Mouse (Mus musculus): ENCODE results near the gene Gnat1. TPM values are rescaled to one million over a fixed set of nuclear protein-coding genes. Genes with fewer than 3 reads are reported as not detected.

The Gnat1 gene
- total RNA-seq, 2 experiments from 2014 or later: not detected

DNA sequence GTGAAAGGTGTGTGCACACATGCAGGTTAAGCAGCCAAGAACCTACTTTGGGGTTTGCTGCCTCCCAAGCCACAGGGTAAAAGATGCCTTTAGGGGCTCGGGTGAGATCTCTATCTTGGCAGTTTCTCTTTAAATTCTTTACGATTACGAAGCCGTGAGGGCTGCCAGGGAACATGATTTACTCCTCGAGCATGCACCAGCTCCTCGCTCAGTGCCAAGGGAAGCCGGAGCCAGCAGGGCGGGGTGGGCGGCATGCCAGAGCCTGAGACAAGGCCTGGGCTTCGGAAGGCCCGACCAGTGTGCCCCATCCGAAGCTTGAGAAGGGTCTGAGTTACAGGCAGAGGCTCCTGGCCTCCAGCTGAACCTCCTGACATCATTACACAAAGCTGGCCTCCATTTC is 22.1 kb upstream of the Gnat1 start:
- ATAC-seq (replicated peaks; ENCODE audit: poor library complexity): no peak

DNA sequence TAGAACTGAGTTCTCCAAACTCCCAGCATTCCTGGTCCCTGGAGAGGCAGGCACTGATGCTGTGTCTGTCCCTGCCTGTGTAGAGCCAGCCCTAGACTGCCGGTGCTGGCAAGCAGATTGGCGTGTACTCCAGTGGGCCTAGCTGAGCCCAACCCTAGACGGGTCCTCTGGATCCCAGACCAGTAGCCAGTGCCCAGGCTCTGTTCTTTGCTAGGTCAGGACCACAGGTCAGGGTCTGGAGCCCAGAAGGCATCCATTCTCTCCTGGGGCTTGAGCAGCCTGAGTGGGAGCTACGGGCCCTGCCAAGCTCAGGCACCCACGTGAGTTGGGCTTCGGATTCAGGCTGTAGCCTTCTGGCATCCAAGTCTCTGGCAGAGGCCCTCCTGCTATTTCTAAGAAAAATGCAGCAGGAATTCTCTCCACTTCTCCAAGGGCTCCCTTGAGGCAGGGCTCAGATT is 20.6 kb upstream of the Gnat1 start:
- ATAC-seq (replicated peaks; ENCODE audit: poor library complexity): no peak

DNA sequence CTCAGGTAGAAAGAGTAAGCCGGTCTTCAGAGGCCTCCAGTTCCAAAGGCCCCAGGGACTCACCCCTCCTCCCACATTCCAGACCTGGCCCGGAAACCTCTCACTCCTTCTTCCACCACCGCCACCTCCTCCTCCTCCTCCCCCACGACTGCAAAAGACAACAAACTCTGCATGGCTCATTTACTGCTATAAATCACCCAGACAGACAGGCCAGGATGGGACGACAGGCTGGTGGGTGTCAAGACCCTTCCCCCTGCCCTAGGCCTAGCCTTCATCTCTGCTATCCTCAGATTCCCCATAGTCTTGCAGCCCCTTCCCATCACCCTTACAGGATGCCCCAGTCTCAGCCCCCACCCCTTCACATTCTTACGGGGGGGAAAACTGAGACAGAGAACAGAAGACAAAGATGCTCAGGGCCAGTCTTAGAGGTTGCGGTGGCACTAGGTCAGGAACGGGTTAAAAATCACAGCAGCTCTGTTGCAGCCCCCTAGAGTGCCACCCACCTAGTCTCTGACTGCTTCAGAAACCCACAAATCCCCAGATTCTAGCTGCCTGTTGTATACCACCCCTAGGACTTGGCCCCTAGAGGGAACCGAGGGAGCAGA is 20.0 kb upstream of the Gnat1 start:
- no peak for ATAC-seq (replicated peaks; ENCODE audit: poor library complexity)

DNA sequence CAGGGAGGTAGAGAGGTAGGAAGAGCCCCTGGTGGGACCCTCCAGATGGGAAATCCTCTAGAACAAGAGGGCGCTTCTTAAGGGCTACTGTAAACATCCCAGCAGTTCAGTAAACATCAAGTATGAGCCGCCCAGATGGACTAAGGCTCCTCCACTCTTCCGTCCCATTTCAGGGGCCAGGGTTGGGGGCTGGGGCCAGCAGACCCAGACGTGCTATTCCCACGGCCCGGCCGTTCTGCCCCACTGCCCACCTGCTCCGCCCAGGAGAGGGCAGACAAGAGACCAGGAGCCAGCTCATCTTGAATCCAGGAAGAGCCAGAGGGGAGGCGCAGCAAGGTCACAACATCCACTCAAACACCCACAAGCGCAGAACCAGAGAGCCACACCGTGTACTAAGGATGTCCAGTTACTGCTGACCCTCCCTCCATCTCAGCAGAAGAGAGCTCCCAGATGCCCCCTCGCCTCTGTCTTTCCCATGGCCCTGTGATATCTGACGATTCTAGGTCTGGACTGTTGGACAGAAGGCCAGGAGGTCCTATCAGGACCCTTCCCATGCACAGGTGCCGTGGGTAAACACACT is 19.2 kb upstream of the Gnat1 start:
- no peak for ATAC-seq (replicated peaks; ENCODE audit: poor library complexity)

DNA sequence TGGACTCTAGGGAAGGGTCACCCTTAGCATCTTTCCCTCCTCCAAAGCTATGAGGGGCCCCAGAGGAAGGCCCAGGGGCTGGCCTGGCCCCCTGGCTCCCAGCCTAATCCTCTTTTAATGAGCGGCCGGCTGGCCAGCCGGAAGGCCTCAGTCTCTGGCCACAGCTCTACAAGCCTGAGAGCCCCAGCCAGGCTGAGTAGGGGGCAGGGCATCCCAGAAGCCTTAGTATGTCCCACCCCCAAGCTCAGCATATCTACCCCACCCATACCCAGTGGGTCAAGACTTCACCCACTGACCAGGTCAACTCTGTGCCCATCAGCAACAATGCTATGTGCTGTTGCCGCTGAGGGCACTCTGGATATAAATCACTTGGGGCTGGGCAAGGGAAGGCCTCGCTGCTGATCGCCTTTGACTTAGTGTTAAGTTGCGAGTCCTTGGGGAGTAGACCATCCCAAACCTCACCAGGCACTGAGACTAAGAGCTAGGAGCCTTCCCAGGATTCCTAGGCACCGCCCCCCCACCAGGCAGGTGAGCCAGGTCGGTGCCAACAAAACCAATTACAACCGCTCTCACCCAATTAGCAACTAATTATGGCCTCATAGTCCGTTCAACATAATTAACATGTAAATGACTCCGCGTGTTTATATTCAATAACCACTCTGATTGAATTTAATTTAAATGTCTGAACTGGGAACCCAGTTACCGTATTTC is 18.5 kb upstream of the Gnat1 start:
- no peak for ATAC-seq (replicated peaks; ENCODE audit: poor library complexity)

DNA sequence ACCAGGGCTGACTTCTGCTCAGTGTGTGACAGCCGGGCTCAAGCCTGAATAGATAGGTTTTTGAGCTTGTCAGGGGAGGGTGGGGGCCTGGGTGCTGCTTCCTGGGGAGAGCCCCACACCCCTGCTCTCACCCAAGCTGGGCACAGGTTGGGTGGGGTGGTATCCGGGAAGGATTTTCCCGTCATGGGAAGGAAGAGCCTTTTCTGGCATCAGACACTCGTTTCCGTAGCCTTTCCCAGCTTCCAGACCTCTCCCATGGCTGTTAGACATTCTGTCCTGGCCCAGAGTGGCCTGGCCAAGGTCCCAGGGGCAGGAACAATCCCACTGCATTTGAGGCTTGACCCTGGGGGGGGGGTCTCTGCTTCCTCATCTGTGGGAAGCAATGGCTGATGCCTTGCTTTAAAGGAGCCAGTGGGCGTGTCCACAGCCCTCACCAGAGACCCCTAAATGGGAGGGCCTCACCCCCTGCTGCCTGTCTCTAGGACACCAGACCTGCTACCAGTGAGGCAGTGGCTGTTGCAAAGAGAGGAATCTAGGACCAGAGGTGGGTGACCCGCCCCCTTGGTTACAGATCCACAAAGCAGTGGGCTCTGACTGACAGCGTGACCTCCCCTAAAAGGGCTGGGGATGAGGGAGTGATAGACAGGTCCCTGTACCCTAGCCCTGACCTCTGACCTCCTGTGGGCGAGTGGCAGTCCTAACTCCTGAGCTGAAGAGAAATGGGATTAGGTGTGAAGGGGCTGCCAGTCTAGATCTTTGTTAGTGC is 17.5 kb upstream of the Gnat1 start:
- ATAC-seq (replicated peaks; ENCODE audit: poor library complexity): no peak

DNA sequence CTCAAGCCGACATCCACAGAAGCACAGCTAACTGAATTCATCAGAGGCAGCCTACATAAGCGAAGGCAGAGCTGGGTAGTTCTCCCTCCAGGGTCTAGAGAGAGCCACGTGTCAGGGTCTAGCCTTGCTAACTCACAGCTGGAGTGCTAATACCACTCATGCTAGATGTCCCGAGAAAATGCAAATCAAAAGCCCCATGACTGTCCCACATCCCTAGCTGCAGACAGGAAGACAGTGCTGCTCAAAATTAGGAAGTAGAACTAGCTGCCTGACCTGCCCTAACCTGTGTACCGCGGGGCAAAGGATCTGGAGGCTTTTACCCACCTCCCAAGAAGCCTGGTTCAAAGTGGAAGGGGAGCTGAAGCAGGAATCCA is 16.6 kb upstream of the Gnat1 start:
- no peak for ATAC-seq (replicated peaks; ENCODE audit: poor library complexity)

DNA sequence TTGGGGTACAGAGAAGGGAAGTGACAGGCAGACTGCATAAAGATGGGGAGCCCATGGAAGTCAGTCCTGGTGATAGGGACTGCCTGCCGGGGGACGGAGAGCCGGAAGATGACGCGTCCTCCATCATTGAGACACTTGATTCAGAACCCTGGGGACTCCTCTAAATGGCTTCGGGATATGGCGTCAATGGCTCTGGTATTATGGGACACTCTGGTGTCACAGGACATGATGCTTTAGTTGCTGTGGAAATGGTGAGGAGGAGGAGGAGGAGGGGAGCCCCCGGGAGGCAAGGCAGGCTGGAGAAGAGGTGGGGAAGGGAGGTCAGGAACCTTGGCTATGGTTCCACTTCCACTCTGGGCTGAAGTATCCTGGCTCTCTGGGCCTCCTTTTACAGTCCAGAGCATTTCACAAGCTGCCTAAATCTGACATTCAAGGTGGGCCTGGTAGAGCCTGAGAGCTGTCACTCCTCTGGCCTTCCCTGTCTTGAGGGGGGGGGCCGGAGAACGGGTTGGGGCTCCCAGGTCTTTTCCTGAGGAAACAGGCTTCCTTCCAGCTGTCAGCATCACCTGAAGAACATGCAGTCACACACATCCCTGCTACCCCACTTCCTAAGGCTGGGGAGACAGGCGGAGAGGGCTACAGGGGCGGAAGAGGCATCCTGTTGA is 16.1 kb upstream of the Gnat1 start:
- ATAC-seq (replicated peaks; ENCODE audit: poor library complexity): no peak

DNA sequence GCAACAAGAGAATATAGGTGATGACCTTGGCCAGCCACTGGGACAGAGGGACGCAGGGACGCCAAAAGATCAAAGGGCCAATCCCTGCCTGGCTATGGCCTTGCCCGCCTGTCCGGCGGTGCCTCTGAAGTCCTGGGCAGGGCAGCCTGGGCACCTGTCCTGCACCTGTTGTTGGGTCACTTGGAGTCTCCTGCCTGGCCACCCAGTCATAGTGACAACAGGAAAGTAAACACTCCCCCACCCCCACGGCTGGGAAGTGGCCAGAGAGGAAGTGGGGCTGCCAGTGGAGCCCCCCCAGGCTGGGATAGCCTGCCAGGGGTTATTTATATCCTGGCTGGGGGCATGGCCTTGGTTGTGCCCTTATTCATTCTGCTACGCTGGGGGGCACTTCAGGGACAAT is 15.1 kb upstream of the Gnat1 start:
- ATAC-seq (replicated peaks; ENCODE audit: poor library complexity): no peak

DNA sequence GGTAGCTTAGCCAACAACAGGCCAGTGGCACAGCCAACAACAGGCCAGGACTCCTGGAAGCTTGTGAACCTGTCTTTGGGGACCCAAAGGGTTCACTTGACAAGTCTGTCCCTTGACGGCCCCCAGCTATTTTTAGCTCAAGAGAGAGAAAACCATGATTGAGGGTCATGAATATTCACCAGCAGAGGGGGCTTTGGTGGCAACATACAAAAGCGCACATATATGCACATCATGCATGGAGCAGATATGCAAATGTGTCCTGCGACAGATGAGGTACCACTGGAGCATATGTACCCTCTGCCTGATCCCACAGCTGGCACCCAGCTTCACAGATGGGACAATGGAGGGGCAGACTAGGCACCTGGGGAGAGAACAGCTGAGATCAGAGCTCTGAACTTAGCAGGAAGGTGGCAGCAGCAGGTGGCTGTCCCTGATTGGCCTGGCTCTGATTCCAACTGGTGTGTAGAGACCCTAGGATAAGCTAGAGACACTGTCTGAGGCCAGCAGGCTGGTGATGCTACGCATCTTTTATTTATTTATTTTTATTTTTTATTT is 14.0 kb upstream of the Gnat1 start:
- peak; percentile 20; the same call in 1 of the 2 replicates for ATAC-seq (replicated peaks; ENCODE audit: poor library complexity)

DNA sequence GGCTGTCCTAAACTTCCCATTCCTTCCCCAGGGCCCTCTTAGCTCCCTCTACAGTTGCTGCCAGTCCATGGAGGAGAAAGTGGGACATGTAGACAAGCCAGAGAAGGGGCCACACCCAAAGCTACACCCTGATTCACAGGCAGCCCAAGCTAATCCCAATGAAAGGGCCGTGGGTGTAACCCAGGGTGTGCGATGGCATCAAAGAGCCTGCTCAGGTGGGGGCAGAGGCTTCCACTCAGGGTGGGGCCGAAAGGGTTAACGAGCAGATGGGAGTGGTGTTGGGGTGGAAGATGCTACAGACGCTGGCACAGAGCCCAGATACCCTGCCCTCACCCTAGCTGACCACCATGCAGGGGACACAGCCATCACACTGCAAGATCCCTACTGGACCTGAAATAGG is 13.3 kb upstream of the Gnat1 start:
- ATAC-seq (replicated peaks; ENCODE audit: poor library complexity): no peak

DNA sequence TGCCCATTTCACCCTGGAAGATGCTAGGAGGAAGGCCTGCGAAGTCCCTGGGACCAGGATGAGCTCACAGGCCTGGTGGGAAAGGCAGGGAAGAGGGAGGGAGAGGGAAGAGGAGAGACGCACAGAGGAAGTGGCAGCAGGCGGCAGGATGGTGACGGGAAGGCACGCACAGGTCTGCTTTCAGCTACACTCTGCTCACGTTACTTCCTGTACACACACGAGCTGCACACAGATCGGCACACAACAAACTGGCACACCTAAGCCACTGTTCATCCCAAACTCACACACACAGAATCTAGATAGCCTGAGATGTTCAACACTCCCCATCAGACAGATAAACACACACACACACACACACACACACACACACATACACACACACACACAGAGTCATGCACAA is 10.9 kb upstream of the Gnat1 start:
- ATAC-seq (replicated peaks; ENCODE audit: poor library complexity): no peak

DNA sequence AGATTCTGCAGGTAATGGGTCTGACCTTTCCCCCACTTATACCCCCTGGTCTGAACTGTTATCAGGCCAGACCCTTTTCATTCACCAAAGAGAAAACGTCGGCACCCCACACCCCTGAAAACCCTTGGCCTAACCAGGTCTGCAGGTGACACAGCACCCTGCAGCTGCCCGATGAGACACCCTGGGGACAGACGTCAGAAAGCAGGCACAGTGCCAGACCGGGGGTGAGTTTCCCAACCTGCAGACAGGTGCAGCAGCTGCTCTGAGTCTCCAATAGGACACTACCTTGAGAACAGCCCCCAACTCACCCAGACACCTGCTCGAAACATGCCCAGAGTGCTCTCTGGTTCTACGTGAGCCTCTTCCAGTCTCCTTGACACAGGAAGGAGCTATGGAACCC is 9.4 kb upstream of the Gnat1 start:
- ATAC-seq (replicated peaks; ENCODE audit: poor library complexity): no peak

DNA sequence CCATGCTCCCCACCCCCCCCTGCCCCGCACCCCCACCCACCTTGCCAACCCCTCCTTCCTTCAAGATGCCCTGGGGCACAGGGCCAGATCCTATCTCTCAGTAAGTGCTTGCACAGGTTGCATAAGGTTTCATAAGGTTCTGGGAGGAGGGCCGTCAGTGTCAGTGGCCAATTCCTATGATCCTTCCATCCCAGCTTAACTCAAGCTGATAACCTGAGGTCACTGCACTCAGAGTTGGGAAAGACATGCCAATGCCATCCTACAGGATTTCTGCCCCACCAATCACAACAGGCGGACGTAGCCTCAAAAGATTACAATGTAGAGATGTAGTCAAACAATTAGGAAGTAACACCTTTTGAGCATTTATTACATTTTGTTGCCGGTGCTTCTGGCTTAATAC is 8.9 kb upstream of the Gnat1 start:
- ATAC-seq (replicated peaks; ENCODE audit: poor library complexity): no peak

DNA sequence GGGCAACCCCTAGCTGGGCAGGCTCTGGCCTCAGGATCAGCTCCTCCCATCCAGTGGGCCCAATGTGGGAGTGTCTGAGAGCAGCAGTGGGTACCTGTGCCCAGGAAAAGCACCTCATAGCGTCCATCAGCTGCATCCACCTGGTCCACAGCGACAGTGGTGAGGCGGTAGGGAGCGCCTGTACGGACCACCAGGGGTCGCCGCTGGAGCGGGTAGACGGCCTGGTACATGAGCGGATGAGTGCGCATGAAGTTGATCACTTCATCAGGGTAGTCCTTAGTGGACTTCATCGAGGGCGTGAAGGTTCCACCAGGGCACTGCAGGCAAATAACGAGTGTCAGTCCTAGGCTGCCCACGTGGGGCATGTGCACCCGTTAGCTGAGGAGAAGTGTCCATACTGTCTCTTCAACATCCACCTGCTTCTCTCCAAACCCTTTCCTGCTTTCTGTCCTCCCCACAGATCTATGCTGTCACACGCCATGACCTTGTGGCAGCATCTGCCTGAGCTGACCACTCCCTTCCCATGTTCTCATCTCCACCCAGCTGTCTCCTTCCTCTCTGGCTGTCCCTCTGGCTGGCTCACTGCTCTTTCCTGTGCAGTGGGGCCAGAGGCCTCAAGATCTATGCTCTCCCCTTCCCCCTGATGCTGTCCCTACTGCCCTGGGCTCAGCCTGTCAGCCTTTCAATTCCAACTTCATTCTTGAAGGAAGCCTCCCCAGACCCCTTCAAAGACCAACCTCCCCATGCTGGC is 5.9 kb upstream of the Gnat1 start:
- ATAC-seq (replicated peaks; ENCODE audit: poor library complexity): peak; percentile 92

DNA sequence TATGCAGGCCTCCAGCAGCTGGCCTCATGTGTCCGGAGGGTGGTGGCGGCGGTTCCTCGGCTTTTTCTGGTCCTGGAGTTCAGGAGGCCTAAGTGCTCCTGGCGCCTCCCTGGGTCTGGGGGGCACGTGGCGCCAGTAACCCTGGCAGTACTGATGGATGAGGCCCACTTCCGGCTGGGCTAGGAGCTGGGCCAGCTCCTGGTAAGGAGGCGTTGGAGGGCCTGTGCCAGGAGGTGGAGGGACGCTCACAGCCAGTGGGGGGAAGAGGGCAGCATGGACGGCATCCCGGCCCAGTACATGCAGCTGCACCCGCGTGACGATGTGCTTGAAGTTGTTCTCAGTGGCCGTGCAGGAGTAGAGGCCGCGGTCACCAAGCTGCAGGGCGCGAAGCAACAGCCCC is 2.9 kb upstream of the Gnat1 start:
- no peak for ATAC-seq (replicated peaks; ENCODE audit: poor library complexity)

DNA sequence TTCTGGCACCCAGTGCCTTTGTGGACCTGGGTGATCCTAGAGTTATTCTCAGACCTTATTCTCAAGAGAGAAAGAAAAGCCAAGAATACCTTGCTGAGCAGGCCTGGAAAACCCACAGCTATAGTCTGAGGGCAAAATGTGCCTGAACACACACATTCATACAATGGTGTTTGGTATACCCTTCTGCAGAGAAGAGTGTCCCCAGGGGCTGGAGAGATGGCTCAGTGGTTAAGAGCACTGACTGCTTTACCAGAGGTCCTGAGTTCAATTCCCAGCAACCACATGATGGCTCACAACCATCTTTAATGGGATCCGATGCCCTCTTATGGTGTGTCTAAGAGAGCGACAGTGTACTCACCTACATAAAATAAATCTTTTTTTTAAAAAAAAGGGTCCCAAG is 651 bp downstream of the Gnat1 start:
- no peak for ATAC-seq (replicated peaks; ENCODE audit: poor library complexity)

DNA sequence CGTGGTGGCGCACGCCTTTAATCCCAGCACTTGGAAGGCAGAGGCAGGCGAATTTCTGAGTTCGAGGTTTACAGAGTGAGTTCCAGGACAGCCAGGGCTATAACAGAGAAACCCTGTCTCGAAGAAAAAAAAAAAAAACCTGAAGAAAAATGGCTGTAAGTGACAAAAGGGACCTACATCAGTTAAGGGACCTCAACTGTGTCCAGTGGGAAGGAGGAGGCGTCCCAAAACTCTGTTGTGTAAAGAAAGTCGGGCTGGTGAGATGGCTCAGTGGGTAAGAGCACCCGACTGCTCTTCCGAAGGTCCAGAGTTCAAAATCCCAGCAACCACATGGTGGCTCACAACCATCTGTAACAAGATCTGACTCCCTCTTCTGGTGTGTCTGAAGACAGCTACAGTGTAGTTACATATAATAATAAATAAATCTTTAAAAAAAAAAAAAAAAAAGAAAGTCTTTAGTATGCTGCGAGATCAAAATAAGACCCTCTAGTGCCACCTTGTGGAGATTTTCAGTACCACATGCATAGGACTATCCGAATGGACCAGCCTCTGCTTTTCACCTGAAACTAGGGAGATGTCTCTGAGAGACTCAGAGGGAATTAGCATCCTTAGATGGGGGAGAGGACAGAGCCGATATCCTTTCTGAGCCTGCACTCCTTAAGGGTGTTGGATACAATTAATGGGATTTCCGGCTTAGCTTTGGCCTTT is 1.5 kb downstream of the Gnat1 start:
- ATAC-seq (replicated peaks; ENCODE audit: poor library complexity): peak; percentile 62

DNA sequence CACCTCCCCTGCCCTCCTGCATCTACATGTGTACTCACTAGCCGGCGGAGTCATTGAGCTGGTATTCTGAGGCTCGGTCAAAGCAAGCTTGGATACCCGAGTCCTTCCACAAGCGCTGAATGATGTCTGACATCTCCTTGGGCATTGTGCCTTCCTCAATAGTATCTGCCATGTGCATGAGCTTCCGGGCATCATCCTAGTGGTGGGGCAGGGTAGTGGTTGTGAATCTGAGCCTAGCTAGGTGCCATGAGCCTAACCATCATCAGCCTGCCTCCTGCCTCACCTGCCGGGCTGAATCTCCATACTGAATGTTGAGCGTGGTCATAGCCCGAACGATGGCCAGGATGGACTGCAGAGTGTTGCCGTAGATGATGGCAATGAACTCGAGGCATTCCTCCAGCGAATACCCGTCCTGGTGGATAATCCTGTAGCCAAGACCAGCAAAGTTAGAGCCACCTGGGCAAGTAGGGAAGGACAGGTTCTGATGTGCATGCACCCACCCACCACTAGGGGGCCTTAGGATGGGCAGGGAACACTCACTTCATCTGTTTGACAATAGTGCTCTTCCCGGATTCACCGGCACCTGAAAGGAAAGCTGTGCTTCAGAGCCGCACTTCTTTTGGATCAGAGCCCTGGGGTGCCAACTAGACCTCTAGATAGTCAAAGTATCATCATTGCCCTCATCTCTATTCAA is 2.3 kb downstream of the Gnat1 start:
- peak; percentile 57 for ATAC-seq (replicated peaks; ENCODE audit: poor library complexity)

All from megakaryocyte progenitor cell, adult 5-6 weeks (primary cell).